Mouse (Mus musculus) frontal cortex, postnatal 10 days (tissue): ENCODE results near the gene Ssh1.

Experiments
- DNase-seq, 2 experiments: peaks; one replicate each; pipeline ENCODE4 v3.0.0; 2022; ENCODE audit warnings: low spot score in 2 of 2, mixed read lengths in 1 of 2

Gene Ssh1

GRCm38 (mm10) chr5:113930648-113931609 lies 62.8 kb downstream of the Ssh1 start:
- no peak for DNase-seq

GRCm38 (mm10) chr5:113929950-113930647 lies 63.6 kb downstream of the Ssh1 start:
- no peak for DNase-seq

- DNase-seq = no peak
Measured at GRCm38 (mm10) chr5:113929526-113929925, 64.2 kb downstream of the Ssh1 start.

- DNase-seq = no peak
Measured at GRCm38 (mm10) chr5:113924608-113925007, 69.1 kb downstream of the Ssh1 start.

GRCm38 (mm10) chr5:113921310-113922166 lies 72.2 kb downstream of the Ssh1 start:
- no peak for DNase-seq

GRCm38 (mm10) chr5:113919060-113919459 lies 74.6 kb downstream of the Ssh1 start:
- no peak for DNase-seq

- DNase-seq = no peak
Measured at GRCm38 (mm10) chr5:113918654-113919053, 75.0 kb downstream of the Ssh1 start.

GRCm38 (mm10) chr5:113910705-113911104 lies 83.0 kb downstream of the Ssh1 start:
- DNase-seq = no peak

- no peak for DNase-seq
Measured at GRCm38 (mm10) chr5:113910065-113910701, 83.5 kb downstream of the Ssh1 start.

GRCm38 (mm10) chr5:113908592-113909441 lies 84.9 kb downstream of the Ssh1 start, which contains the start of gene Coro1c:
Gene Coro1c, minus strand, starts transcription at chr5:113908758.
- DNase-seq = peak; percentile 95 to 98

GRCm38 (mm10) chr5:113907786-113908567 lies 85.7 kb downstream of the Ssh1 start:
- DNase-seq = peak; percentile 48 to 54

- no peak for DNase-seq
Measured at GRCm38 (mm10) chr5:113906958-113907735, 86.5 kb downstream of the Ssh1 start.

GRCm38 (mm10) chr5:113904987-113905386 lies 88.7 kb downstream of the Ssh1 start:
- DNase-seq = no peak

- no peak for DNase-seq
Measured at GRCm38 (mm10) chr5:113902983-113903382, 90.7 kb downstream of the Ssh1 start.

- no peak for DNase-seq
Measured at GRCm38 (mm10) chr5:113902017-113902416, 91.7 kb downstream of the Ssh1 start.

GRCm38 (mm10) chr5:113901074-113901571 lies 92.6 kb downstream of the Ssh1 start:
- DNase-seq = no peak

GRCm38 (mm10) chr5:113899543-113899942 lies 94.2 kb downstream of the Ssh1 start:
- DNase-seq = no peak

GRCm38 (mm10) chr5:113892005-113892404 lies 101.7 kb downstream of the Ssh1 start:
- no peak for DNase-seq
